Mouse (Mus musculus): ENCODE results near the gene Tada2a.

GRCm38 (mm10) chr11:84072904-84073651 is 56.3 kb downstream of the Tada2a start:
- TF ChIP-seq ZNF384 (IDR thresholded peaks at IDR 0.05; ENCODE audit: low read depth, low read length) = no peak
- TF ChIP-seq MAFK (IDR thresholded peaks at IDR 0.05; ENCODE audit: insufficient read depth, low read depth, low read length) = no peak
- TF ChIP-seq HCFC1 (IDR thresholded peaks at IDR 0.05; ENCODE audit: borderline replicate concordance, insufficient read depth, low read length) = no peak
- TF ChIP-seq CHD2 (IDR thresholded peaks at IDR 0.05; ENCODE audit: low read depth, low read length) = no peak
- TF ChIP-seq ZC3H11A (IDR thresholded peaks at IDR 0.05; ENCODE audit: borderline replicate concordance, low read depth, low read length) = no peak

All from ES-E14 (cell line).